Mouse (Mus musculus): ENCODE measurements at regions not wholly inside any gene's neighbourhood (a gene's known extent, or its start where the extent isn't known, plus 50 kb on each side); places are given as distances from the start of the nearest gene placed in this dataset.
A peak's percentile ranks its signal among the peaks of the same experiment; 100 is the strongest.

- no peaks in the 10 kb centered on the region for H3K36me3 ChIP-seq (ENCODE audit: insufficient read depth)
- ATAC-seq, result no peak
- H3K9me3 ChIP-seq (ENCODE audit: low read length), result no peaks in the 10 kb centered on the region
- DNase-seq, result no peak
- 82% methylated on average over 5 of the region's 5 CpGs for WGBS
- H3K4me3 ChIP-seq (ENCODE audit: low read depth, low read length), result no peak overlapping the region
- H3K9ac ChIP-seq, result no peak overlapping the region
- peaks cover 2% of the 10 kb centered on the region; the same call in 1 of the 2 replicates for H3K4me1 ChIP-seq (ENCODE audit: insufficient read depth)
- H3K27me3 ChIP-seq (ENCODE audit: insufficient read depth, low read length), result no peaks in the 10 kb centered on the region
- no peak overlapping the region for H3K4me2 ChIP-seq (ENCODE audit: low read depth)
- no peak for TF ChIP-seq CTCF (IDR thresholded peaks at IDR 0.05; ENCODE audit: low read depth)
- no peak overlapping the region for H3K27ac ChIP-seq (ENCODE audit: low read depth, low read length)
Measured at GRCm38 (mm10) chr10:67385966-67386365, 100.9 kb upstream of the Nrbf2 start.

- H3K4me2 ChIP-seq (ENCODE audit: low read depth), result no peak overlapping the region
- 37% methylated on average over 4 of the region's 6 CpGs for WGBS
- H3K27me3 ChIP-seq (ENCODE audit: insufficient read depth, low read length), result no peaks in the 10 kb centered on the region
- H3K9ac ChIP-seq, result no peak overlapping the region
- DNase-seq (peak; percentile 50), ATAC-seq (no peak)
- no peak for TF ChIP-seq CTCF (IDR thresholded peaks at IDR 0.05; ENCODE audit: low read depth)
- no peaks in the 10 kb centered on the region for H3K9me3 ChIP-seq (ENCODE audit: low read length)
- H3K27ac ChIP-seq (ENCODE audit: low read depth, low read length), result no peak overlapping the region
- H3K36me3 ChIP-seq (ENCODE audit: insufficient read depth), result no peaks in the 10 kb centered on the region
- H3K4me3 ChIP-seq (ENCODE audit: low read depth, low read length), result no peak overlapping the region
- peaks cover 2% of the 10 kb centered on the region; the same call in 1 of the 2 replicates for H3K4me1 ChIP-seq (ENCODE audit: insufficient read depth)
Measured at GRCm38 (mm10) chr10:67388755-67389154, 103.7 kb upstream of the Nrbf2 start.

- ATAC-seq, result no peak
- no peak overlapping the region for H3K4me2 ChIP-seq (ENCODE audit: low read depth)
- 59% methylated on average over 5 of the region's 5 CpGs for WGBS
- H3K27me3 ChIP-seq (ENCODE audit: insufficient read depth, low read length), result no peaks in the 10 kb centered on the region
- H3K4me1 ChIP-seq (ENCODE audit: insufficient read depth), result no peaks in the 10 kb centered on the region
- H3K27ac ChIP-seq (ENCODE audit: low read depth, low read length), result no peak overlapping the region
- H3K36me3 ChIP-seq (ENCODE audit: insufficient read depth), result no peaks in the 10 kb centered on the region
- no peak for DNase-seq
- no peak overlapping the region for H3K9ac ChIP-seq
- no peaks in the 10 kb centered on the region for H3K9me3 ChIP-seq (ENCODE audit: low read length)
- no peak for TF ChIP-seq CTCF (IDR thresholded peaks at IDR 0.05; ENCODE audit: low read depth)
- H3K4me3 ChIP-seq (ENCODE audit: low read depth, low read length), result no peak overlapping the region
Measured at GRCm38 (mm10) chr10:67400434-67400833, 115.3 kb upstream of the Nrbf2 start.

GRCm38 (mm10) chr10:67401409-67401808, 116.3 kb upstream of the Nrbf2 start:
- WGBS, result 72% methylated on average over 6 of the region's 6 CpGs
- H3K36me3 ChIP-seq (ENCODE audit: insufficient read depth), result no peaks in the 10 kb centered on the region

GRCm38 (mm10) chr10:67417529-67417928, 117.7 kb upstream of the Egr2 start:
- no peak overlapping the region for H3K9ac ChIP-seq
- H3K36me3 ChIP-seq (ENCODE audit: insufficient read depth), result no peaks in the 10 kb centered on the region
- DNase-seq, result no peak
- no peak overlapping the region for H3K27ac ChIP-seq (ENCODE audit: low read depth, low read length)
- no peak for ATAC-seq
- no peak overlapping the region for H3K4me3 ChIP-seq (ENCODE audit: low read depth, low read length)
- no peak overlapping the region for H3K4me2 ChIP-seq (ENCODE audit: low read depth)
- no peaks in the 10 kb centered on the region for H3K4me1 ChIP-seq (ENCODE audit: insufficient read depth)
- H3K9me3 ChIP-seq (ENCODE audit: low read length), result no peaks in the 10 kb centered on the region
- no peaks in the 10 kb centered on the region for H3K27me3 ChIP-seq (ENCODE audit: insufficient read depth, low read length)
- TF ChIP-seq CTCF (IDR thresholded peaks at IDR 0.05; ENCODE audit: low read depth), result no peak
- 95% methylated on average over 8 of the region's 8 CpGs for WGBS

More at GRCm38 (mm10) chr10:67401409-67401808, 116.3 kb upstream of the Nrbf2 start:
- ATAC-seq (no peak), DNase-seq (no peak)
- no peak overlapping the region for H3K4me3 ChIP-seq (ENCODE audit: low read depth, low read length)
- no peak overlapping the region for H3K4me2 ChIP-seq (ENCODE audit: low read depth)
- TF ChIP-seq CTCF (IDR thresholded peaks at IDR 0.05; ENCODE audit: low read depth), result no peak
- no peak overlapping the region for H3K27ac ChIP-seq (ENCODE audit: low read depth, low read length)
- H3K4me1 ChIP-seq (ENCODE audit: insufficient read depth), result no peaks in the 10 kb centered on the region
- no peaks in the 10 kb centered on the region for H3K9me3 ChIP-seq (ENCODE audit: low read length)
- H3K9ac ChIP-seq, result no peak overlapping the region
- no peaks in the 10 kb centered on the region for H3K27me3 ChIP-seq (ENCODE audit: insufficient read depth, low read length)

GRCm38 (mm10) chr10:67420761-67421160, 114.5 kb upstream of the Egr2 start:
- ATAC-seq (no peak), DNase-seq (no peak)
- TF ChIP-seq CTCF (IDR thresholded peaks at IDR 0.05; ENCODE audit: low read depth), result no peak
- Histone ChIP-seq H3K9me3 (ENCODE audit: low read length) (no peaks in the 10 kb centered on the region), H3K4me3 (ENCODE audit: low read depth, low read length) (no peak overlapping the region), H3K4me1 (ENCODE audit: insufficient read depth) (no peaks in the 10 kb centered on the region), H3K27me3 (ENCODE audit: insufficient read depth, low read length) (no peaks in the 10 kb centered on the region), H3K9ac (no peak overlapping the region), H3K27ac (ENCODE audit: low read depth, low read length) (no peak overlapping the region), H3K36me3 (ENCODE audit: insufficient read depth) (no peaks in the 10 kb centered on the region), H3K4me2 (ENCODE audit: low read depth) (no peak overlapping the region)
- WGBS, result 93% methylated on average over 5 of the region's 5 CpGs

GRCm38 (mm10) chr10:67425407-67425806, 109.9 kb upstream of the Egr2 start:
- no peaks in the 10 kb centered on the region for H3K9me3 ChIP-seq (ENCODE audit: low read length)
- H3K4me3 ChIP-seq (ENCODE audit: low read depth, low read length), result no peak overlapping the region
- H3K36me3 ChIP-seq (ENCODE audit: insufficient read depth), result no peaks in the 10 kb centered on the region
- H3K27me3 ChIP-seq (ENCODE audit: insufficient read depth, low read length), result no peaks in the 10 kb centered on the region
- H3K9ac ChIP-seq, result no peak overlapping the region
- TF ChIP-seq CTCF (IDR thresholded peaks at IDR 0.05; ENCODE audit: low read depth), result no peak
- no peak overlapping the region for H3K27ac ChIP-seq (ENCODE audit: low read depth, low read length)
- WGBS, result 95% methylated on average over 6 of the region's 6 CpGs
- ATAC-seq, result no peak
- H3K4me2 ChIP-seq (ENCODE audit: low read depth), result no peak overlapping the region
- no peak for DNase-seq
- H3K4me1 ChIP-seq (ENCODE audit: insufficient read depth), result no peaks in the 10 kb centered on the region

- DNase-seq (no peak), ATAC-seq (no peak)
- Histone ChIP-seq H3K9ac (no peak overlapping the region), H3K4me2 (ENCODE audit: low read depth) (no peak overlapping the region), H3K27me3 (ENCODE audit: insufficient read depth, low read length) (no peaks in the 10 kb centered on the region), H3K27ac (ENCODE audit: low read depth, low read length) (no peak overlapping the region), H3K36me3 (ENCODE audit: insufficient read depth) (no peaks in the 10 kb centered on the region), H3K4me3 (ENCODE audit: low read depth, low read length) (no peak overlapping the region), H3K9me3 (ENCODE audit: low read length) (no peaks in the 10 kb centered on the region), H3K4me1 (ENCODE audit: insufficient read depth) (no peaks in the 10 kb centered on the region)
- WGBS, result 17% methylated on average over 10 of the region's 10 CpGs
- TF ChIP-seq CTCF (IDR thresholded peaks at IDR 0.05; ENCODE audit: low read depth), result no peak
Measured at GRCm38 (mm10) chr10:67427220-67427619, 108.1 kb upstream of the Egr2 start.

Measured in forebrain, postnatal 0 days (tissue).